Mouse (Mus musculus): Measurements from ENCODE around the gene Cst13. TPM values are rescaled to one million over a fixed set of nuclear protein-coding genes. Genes with fewer than 3 reads are reported as not detected.

Cst13 gene
- total RNA-seq, 1 experiment from 2014 or later: not detected

DNA sequence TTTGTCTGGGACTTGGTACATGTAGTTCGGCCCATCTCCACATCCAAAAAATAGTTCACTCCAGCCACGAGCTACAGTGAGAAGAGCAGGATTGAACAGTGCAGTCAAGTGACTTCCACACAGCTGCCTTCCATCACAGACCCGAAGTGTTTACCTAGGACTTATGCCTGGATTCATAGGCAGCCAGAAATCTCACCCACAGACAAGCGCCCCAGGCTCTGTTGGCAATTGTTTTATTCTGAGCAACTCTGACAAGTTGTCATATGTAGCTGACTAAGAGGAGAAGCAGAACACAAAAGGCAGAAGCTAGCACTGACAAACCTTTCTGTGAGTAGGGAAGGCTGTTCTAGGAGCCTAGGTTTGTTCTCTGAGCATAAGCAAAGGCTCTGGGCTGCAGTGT, 53.0 kb downstream of the Cst13 start:
- no peak for ATAC-seq (replicated peaks; ENCODE audit: insufficient number of reproducible peaks, low FRiP score, low TSS enrichment, poor library complexity, severe bottlenecking)

DNA sequence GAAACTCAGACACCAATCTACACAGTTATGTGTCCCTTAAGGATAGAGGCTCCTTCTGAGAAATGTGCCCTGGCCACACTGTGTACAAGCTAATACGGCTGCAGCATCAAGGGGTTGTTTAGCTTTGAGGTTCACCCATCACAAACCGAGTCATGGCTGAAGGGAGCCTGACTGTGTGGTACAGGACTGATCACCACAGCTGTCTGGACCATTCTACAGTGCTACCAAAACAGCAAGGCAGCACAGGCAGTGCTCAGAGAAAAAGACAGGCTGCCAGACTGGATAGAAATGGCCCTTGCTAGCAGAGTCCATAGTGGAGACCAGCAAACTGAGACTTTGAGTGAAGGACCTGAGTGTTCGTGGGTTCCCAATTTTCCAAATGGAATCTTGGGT, 54.3 kb downstream of the Cst13 start:
- ATAC-seq (replicated peaks; ENCODE audit: insufficient number of reproducible peaks, low FRiP score, low TSS enrichment, poor library complexity, severe bottlenecking): no peak

GRCm38 (mm10) chr2:148874617-148875334, 54.9 kb downstream of the Cst13 start:
- ATAC-seq (replicated peaks; ENCODE audit: insufficient number of reproducible peaks, low FRiP score, low TSS enrichment, poor library complexity, severe bottlenecking): 0 out of 2 replicates have a peak, but pooled peaks have one; percentile 0

GRCm38 (mm10) chr2:148875335-148875811, 55.5 kb downstream of the Cst13 start, which contains the start of gene Cst3:
Gene Cst3, minus strand, starts transcription at chr2:148875692.
- ATAC-seq (replicated peaks; ENCODE audit: insufficient number of reproducible peaks, low FRiP score, low TSS enrichment, poor library complexity, severe bottlenecking): peak; percentile 90

- no peak for ATAC-seq (replicated peaks; ENCODE audit: insufficient number of reproducible peaks, low FRiP score, low TSS enrichment, poor library complexity, severe bottlenecking)
Observed at GRCm38 (mm10) chr2:148877016-148877770, 57.3 kb downstream of the Cst13 start.

DNA sequence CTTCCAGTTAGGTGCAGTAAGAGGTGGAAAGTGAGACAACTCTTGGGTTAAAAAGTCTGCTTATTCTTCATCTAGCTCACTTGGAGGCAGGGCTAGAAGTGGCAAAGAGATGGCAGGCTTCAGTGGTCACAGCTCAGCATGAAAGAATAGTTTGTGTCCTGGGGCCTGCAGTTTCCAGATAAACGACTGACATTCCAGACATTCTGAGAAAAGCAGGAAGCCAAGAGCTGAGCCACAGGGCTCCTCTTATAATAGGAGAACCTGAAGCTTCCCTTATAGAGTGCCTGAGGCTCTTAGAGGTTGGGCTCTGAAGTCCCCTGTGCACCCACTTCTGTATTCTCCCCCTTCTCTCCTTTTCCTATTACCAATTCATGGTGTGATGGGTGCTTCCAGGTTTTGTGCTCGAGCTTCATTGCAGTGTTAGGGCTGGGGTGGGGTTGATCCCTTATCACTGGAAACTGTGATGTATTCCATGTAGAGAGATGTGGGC, 58.8 kb downstream of the Cst13 start:
- ATAC-seq (replicated peaks; ENCODE audit: insufficient number of reproducible peaks, low FRiP score, low TSS enrichment, poor library complexity, severe bottlenecking): no peak

DNA sequence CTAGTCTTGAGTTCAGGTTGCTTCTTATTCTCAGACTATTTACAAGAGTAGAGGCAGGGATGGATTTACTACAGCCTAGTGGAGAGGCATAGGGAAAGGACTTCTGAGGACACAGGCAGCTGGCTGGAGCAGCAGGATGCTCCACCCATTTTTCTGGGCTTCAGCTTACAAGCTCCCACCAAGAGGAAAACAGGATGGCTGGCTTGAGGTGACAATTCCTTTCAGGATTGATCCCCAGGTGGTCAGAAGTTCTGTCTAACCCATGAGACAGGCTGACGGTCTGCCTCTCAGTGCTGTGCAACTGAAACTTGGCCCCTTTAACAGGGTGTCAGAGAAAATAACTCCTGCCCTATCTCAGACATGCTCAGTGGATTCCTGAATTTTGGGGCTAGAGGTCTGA, 59.3 kb downstream of the Cst13 start:
- no peak for ATAC-seq (replicated peaks; ENCODE audit: insufficient number of reproducible peaks, low FRiP score, low TSS enrichment, poor library complexity, severe bottlenecking)

Other genes with a start within 250 kb of the Cst13 start
- gene Nxt1, start 147.5 kb upstream of the Cst13 start, total RNA-seq (2017): 17.6 to 24.0 TPM (median 23.1 TPM) in 3 replicates
- gene Gzf1, start 139.1 kb upstream of the Cst13 start, total RNA-seq (2017): 24.9 to 31.9 TPM (median 29.6 TPM) in 3 replicates
- 0.32 to 0.78 TPM (median 0.57 TPM) in 3 replicates for gene Napb, start 87.6 kb upstream of the Cst13 start, total RNA-seq (2017)
- gene Cstl1, start 69.7 kb upstream of the Cst13 start, total RNA-seq (2017): not detected in 3 replicates
- gene Cst11, start 48.6 kb upstream of the Cst13 start, total RNA-seq (2017): not detected in 3 replicates
- gene 8030411F24Rik, start 38.1 kb upstream of the Cst13 start, total RNA-seq (2017): not detected in 3 replicates
- not detected in 3 replicates for gene Cst12, start 30.7 kb upstream of the Cst13 start, total RNA-seq (2017)
- gene Cst8, start 21.3 kb upstream of the Cst13 start, total RNA-seq (2017): 0.87 TPM in 1 of 3 replicates, not detected in the others
- not detected in 3 replicates for gene Cst9, start 15.1 kb downstream of the Cst13 start, total RNA-seq (2017)
- gene 9230104L09Rik, start 45.0 kb downstream of the Cst13 start, total RNA-seq (2017): not detected in 3 replicates
- 977 to 1,560 TPM (median 1,517 TPM) in 3 replicates for gene Cst3, start 55.6 kb downstream of the Cst13 start, total RNA-seq (2017)
- not detected in 3 replicates for gene Gm1330, start 183.2 kb downstream of the Cst13 start, total RNA-seq (2017)
- not detected in 3 replicates for gene Gm10750, start 197.2 kb downstream of the Cst13 start, total RNA-seq (2017)

Measured in monocyte, adult 5-6 weeks (primary cell).